Mouse (Mus musculus): ENCODE measurements around the gene Mtmr10. TPM values are rescaled to one million over a fixed set of nuclear protein-coding genes. Genes with fewer than 3 reads are reported as not detected.

Mtmr10 gene
- polyA plus RNA-seq, 1 experiment, result 11.3 TPM

DNA sequence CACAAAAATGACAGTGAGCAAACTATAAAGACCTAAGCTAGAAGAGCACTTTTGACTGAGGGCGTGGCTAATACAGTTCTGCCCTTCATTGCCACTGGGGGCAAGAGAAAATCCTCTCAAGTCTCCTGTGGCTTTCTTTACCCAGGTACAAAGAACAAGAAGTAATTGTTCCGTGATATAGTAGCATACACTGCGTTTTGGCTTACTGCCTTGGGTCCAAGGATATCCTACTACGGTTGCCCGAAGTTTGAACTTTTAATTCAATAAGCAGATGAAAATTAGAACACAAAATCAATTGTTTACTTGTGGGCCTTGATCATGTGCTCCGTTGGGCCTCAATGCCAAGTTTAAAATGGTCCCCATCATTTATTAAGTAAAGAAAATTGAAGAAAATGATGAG lies 3.0 kb downstream of the Mtmr10 start:
- DNase-seq (ENCODE audit: extremely low spot score in 1 of 2, low spot score in 1 of 2), result no peak

DNA sequence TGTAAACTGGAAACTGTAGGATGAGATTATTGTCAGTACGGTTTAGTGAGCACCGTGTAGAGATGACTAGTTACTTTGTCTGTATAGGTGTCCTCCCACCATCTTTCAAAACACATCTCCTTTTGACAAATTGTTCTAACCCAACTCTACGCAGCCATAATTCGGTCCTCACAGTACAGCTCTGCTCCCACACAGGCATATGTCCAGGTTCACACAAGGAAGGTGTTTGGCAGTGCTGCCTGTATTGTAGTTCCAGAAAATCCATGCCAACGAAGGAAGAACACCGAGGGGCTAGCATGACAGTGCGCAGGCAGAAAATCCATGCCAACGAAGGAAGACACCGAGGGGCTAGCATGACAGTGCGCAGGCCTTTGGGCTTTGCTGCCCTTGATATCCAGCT lies 4.3 kb downstream of the Mtmr10 start:
- DNase-seq (ENCODE audit: extremely low spot score in 1 of 2, low spot score in 1 of 2), result peak in 1 of 2 experiments; percentile 44

DNA sequence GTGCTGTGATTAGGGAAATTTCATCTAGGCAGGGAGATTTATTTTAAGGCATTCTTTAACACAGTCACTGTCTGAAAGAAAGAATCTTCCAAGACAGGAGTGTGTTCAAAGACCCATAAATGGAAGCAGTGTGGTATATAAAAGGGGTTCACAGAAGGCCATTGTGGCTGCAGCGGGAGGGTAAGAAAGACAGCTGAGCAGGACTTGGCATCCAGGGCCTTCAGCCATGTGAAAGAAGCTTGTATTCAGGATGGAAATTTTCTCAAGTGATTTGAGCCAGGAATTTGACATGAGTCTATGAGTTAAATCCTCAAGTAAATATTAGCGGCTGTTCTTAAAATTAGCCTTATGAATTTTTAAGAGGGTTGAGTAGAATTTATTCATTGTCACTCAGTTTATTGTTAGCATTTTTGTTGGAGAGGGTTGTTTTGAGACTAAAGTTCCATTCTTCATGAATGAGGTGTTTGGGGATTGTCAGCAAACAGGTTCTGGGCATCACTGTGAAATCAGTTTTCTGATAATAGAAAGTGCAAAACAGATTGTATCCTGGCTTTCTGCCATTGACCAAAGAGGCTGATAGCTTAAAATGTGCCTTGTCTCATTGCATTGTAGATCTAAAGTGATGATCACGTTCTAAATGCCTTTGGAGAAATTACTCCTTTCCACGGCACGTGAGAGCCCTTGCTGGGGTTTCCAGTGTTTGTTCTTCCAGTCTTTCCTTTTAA lies 9.0 kb downstream of the Mtmr10 start:
- DNase-seq (ENCODE audit: extremely low spot score in 1 of 2, low spot score in 1 of 2), result peak in 1 of 2 experiments; percentile 20

DNA sequence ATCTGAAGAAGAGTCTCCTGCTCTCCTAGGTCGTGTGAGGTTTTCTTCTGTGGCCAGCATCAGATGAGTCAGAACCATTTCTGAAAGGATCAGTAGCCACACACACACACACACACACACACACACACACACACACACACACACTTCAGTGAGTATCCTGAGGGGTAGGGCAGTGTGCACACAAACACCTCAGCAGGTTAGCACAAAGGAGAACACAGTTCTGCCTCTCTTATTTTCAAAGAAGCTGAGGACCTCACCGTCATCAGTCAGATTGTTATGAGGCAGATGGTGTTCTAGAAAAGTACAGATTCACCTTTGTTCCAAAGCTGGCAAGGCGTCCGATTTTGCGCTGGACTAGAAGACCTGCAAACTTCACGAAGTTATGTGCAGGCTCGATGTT lies 22.8 kb downstream of the Mtmr10 start:
- DNase-seq (ENCODE audit: extremely low spot score in 1 of 2, low spot score in 1 of 2), result no peak

DNA sequence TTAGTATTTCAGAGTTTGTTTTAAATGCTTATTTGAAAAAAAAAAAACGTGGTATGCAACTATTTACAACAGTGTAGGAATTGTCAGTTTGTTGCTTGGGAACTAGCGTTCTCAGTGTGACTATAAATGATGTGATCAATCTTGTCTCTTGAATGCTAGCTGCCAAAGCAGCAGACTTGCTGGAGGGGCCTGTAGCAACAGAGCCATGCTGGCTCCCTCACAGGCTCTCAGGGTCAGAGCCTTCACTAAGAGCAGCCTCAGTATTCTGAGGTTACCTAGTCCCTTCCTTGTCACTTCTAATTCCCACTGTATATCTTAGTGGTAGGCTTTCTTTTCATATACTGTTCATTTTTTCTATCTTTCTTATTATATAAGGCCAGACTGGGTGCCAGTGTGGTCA lies 23.3 kb downstream of the Mtmr10 start:
- DNase-seq (ENCODE audit: extremely low spot score in 1 of 2, low spot score in 1 of 2), result no peak

DNA sequence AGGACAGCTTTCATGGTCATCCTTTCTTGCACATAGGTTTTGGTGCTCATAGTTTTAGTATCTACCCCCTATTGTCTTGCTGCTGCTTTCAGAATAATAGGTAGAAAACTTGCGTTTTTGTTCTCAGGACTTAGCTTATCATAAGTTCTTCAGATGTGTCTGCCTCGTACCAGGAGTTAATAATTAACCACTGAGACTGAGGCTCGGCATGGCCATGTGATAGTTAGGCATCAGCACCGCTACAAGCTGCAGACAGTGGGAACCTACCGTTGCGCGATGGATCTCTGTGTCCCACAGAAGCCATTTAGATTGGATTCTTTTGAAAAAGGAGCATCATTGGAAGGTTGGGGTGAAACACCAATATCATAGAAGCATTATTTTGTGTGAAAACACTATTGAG lies 25.4 kb downstream of the Mtmr10 start:
- DNase-seq (ENCODE audit: extremely low spot score in 1 of 2, low spot score in 1 of 2), result no peak

DNA sequence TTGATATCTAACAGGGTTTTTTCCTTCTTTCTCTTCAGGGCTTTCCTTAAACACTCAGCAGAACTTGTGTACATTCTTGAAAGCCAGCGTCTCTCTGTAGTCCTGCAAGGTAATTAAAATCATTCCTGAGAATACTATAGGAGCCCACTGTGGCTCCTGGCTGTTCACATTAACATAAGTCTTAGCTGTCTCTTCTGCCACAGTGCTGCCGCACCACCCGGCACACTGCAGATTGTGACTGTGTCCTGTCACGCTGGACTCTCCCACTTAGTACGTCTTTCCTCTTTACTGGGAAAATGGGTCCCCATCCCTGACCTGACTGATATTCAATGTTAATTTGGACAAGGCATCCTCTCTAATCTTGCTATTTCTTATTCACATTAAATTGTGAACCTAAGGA lies 33.7 kb downstream of the Mtmr10 start:
- no peak for DNase-seq (ENCODE audit: extremely low spot score in 1 of 2, low spot score in 1 of 2)

DNA sequence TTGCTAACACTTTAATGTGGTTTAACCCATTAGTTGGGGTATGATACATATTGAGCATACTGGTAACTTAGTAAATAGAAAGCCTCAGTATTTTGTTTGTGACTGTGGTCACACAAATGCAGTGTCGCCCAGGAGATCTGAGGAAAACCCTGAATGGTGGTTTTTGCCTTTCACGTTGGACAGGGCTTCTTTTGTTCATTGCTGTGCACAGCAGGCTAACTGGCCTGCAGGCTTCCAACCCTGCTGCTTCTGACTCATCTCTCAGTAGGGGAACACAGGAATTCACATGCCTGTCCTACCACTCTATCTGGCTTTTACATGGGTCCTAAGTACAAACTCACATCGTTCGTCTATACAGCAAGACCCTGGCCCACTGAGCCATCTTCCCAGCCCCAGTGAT lies 34.2 kb downstream of the Mtmr10 start:
- DNase-seq (ENCODE audit: extremely low spot score in 1 of 2, low spot score in 1 of 2), result no peak

DNA sequence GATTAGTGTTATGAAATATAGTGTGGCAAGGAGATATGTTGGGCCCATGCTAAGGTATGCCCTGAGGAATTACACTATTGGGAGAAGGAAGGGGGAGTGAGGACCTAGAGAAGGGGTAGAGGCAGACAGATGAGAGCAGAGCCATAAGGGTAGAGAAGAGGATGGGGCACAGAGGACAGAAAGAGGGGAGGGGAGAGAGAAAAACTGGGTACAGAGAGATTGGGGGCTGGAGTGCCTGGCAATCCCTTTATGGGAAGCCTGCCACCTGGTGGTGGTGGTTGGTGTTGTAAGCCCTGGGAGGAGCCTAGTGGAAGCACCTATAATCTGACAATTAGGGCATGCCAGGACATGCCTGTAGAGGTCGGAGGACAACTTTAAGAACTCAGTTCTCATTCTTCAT lies 39.4 kb downstream of the Mtmr10 start:
- peak; percentile 44 to 94 for DNase-seq (ENCODE audit: extremely low spot score in 1 of 2, low spot score in 1 of 2)

DNA sequence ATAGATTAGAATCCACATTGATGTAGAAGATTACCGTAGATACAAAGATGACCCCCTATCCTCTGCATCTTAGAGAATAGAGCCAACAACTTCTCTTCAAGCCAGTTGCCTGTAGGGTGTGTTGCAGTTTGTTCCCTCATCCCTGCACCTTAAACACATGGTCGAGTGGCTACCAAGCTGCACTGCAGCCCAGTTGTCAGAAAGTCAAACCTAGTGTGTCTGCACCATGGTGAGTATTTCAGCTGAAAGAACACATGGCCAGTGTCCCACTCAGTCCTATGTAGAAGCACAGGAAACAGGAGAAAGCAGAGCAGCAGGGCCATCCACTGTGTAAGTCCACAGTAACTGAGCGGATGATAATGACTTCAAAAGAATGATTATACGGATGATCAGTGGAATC lies 40.0 kb downstream of the Mtmr10 start:
- no peak for DNase-seq (ENCODE audit: extremely low spot score in 1 of 2, low spot score in 1 of 2)

DNA sequence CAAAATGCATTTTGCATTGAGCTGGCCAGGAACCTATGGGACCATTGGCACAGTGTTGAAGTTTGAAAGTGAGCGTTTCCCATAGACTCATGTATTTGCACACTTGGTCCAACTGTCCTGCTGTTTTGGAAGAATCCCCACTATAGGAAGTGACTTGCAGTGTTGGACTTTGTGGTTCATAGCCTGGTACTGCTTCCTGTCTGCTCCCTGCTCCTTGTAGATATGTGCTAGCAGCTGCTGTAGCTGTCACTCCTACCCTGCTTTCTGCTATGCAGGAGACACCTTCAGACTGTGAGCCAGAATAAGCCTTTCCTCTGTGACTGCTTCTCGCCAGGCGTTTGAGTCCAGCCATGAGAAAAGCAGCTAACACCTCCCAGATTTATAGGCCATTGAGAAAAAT lies 43.9 kb downstream of the Mtmr10 start:
- no peak for DNase-seq (ENCODE audit: extremely low spot score in 1 of 2, low spot score in 1 of 2)

DNA sequence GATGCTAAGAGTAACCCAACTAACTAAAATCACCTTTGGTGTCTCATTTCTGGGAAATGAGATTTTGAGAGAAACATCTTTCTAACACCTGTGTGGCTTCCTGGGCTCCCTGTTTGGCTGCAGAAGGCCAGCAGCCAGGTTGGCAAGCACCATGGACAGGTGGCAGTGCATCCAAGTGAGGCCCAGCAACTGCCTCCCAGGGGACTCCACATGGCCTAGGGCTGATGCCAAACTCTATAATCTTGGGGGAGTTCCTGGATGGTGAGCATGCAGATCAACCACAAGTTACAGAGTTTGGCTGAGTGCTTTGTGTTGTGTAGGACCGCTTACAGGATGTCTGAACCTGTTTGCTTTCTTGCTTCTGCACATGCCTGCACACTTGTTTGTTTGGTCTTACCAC lies 45.2 kb downstream of the Mtmr10 start:
- DNase-seq (ENCODE audit: extremely low spot score in 1 of 2, low spot score in 1 of 2), result no peak

DNA sequence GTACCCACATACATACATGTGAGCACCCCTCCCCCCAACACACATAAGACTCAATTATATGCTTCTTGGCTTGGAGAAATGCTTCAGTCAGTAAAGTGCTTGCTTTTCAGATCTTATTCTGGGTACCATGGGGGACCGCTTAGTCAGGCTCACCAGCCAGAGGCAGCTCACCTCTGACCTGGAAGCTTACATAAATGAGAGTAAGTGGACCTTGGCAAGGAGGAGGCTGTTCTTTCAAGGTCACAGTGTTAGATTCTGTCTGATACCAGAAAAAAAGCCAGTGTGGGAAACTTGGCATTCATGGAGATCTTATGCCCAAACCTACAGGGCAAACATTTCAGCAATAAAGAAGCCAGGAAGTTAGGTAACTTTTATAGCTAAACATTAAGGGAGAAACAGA lies 60.4 kb downstream of the Mtmr10 start:
- no peak for DNase-seq (ENCODE audit: extremely low spot score in 1 of 2, low spot score in 1 of 2)

DNA sequence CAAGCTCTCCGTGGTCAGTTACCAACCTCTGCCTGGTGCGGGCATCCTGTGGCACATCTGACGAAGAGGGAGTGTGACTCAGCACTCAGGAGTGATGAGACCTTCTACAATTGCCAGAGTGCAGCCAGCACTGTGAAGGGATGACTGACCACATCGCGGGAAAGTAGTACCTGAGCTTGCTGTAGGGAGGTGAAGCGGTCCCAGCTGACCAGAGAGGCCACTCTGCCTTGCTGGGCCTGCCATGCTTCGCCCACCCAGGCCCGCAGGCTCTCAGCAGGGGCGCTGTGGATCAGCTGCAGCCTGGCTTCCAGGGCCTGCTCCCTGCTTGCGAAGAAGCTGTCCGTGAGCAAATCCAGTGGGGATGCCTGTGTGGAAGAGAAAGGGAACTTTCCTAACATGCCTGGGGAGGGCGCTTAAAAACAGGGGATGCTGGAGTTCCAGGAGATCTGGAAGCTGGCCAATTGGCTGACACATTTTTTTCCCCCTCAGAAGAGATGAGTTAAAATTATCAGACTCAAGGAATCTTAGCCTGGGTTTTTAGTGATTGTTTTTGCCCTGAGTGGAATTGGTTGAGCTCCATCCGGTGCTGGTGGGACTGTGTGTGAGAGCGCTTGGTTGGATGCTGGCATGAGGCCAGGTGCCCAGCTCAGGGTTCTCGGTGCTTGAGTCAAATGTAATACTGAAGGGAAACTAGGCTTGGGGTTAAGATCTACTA lies 61.9 kb downstream of the Mtmr10 start:
- DNase-seq (ENCODE audit: extremely low spot score in 1 of 2, low spot score in 1 of 2), result peak; percentile 44 to 81

DNA sequence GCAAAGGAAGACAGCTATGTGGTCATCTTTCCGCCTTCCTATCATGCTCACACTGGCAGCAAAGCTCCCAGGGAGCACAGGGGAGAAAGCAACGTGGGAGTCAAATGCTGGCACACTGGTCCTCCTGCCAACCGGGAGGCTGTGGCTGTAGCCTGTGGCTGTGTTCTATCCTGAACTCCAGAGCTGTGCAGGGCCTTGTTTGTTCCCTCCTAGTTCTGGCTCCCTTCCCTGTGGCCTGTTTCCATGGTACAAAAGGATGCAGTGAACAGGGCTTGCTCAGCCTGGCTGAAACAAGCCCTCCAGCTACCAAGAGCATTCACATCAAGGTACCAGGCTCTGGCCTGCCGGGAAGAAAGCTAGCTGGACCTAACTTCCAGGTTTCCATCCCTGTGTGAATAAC lies 63.6 kb downstream of the Mtmr10 start:
- peak; percentile 70 to 81 for DNase-seq (ENCODE audit: extremely low spot score in 1 of 2, low spot score in 1 of 2)

DNA sequence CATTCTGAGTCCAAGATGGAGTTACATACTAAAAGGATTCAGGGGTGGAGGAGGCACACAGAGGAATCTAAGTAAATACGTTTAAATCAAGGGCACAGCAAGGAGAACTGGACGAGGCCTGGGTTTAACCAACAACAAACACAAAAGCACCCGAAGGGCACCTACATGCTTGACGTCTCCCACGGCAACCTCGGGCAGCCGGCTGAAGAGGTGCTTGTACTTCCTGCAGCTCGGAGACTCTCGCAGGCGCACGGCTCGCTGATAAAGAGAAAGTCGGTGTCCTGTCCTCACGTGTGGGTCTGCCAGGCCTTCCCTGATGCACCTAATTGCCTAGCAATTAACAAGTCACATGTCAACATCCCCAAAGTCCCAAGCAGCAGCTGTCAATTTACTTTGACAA lies 66.8 kb downstream of the Mtmr10 start:
- no peak for DNase-seq (ENCODE audit: extremely low spot score in 1 of 2, low spot score in 1 of 2)

DNA sequence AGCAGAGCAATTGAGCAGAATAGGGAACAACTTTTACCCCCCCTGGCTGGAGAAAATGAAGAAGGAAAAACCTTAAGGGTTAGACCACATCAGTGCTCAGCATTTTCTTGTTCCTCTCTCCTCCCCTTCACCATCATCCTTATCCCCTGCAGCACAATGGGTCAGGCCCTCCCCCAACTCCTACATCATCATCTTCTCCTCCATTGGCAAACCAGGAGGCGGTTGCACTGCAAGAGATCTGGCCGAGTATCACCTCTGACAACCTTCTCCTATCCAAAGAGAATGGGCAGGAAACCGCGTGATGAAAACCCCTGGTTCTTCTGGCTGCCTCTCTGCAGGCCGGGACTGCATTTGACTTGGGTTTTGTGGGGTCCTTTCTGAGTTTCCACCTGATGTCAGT lies 69.2 kb downstream of the Mtmr10 start:
- DNase-seq (ENCODE audit: extremely low spot score in 1 of 2, low spot score in 1 of 2), result no peak

DNA sequence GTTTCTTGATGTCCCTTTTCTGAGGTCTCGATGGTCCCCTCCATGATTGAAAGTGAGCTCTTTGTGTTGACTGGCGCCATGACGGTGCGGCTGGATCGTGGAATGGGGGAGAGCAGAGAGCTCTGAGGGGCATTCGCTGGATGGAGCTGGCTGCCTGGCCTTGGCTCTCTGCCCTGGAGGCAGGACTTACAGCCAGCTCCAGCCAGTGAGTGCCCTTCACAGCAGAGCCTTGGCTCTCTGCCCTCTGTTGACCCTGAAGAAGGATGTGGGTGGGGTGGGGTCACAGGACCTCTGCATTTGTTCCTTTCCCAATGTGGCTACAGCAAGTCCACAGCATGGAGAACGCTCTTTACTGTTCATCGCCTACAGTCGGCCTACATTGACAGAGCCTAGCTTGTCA lies 70.0 kb downstream of the Mtmr10 start:
- peak; percentile 50 to 67 for DNase-seq (ENCODE audit: extremely low spot score in 1 of 2, low spot score in 1 of 2)

DNA sequence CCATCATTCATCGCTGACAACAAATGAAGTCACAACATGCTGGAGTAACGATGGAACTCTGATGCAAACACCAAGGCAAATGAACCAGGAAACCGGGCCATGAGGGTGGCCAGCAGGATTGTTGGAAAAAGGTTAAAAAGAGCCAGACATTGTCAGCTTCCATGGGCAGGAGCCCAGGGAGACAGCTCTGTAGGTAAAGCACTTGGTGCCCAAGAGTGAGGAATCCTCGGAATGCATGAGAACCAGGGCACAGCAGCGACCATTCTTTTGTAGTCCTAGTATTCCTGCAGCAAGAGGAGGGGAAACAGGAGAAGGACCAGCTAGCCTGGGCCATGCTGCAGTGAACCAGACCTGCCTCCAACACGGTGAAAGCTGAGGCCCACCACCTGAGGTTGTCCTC lies 71.2 kb downstream of the Mtmr10 start:
- DNase-seq (ENCODE audit: extremely low spot score in 1 of 2, low spot score in 1 of 2), result no peak

DNA sequence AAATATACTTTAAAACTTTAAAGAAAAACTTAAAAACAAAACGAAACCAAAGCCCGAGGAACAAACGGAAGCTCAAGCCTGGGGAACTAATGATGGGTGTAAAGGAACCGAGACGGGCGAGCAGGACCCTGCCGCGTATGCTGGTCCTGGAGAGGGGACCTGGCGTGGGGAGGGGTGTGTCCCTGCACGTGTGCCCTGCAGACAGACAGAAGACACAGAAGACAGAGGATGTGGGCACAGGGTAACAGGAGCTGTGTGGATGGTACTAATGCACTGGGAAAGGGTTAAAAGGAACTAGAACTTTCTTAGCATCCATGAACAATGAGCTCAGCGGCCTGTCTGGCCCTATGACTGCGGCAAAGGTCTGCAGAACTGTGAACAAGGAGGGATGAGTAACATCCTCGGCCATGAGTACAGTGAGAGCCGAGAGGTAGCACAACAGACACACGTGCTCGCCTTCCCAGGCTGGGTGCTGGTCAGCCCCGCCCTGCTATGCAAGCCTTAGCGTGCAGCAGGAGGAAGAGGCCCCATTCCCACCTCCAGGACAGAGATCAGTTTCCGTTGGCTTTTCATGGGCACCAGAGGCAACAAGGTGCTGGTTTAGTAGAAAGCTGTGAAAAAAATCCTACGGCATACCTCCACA lies 72.6 kb downstream of the Mtmr10 start:
- no peak for DNase-seq (ENCODE audit: extremely low spot score in 1 of 2, low spot score in 1 of 2)

DNA sequence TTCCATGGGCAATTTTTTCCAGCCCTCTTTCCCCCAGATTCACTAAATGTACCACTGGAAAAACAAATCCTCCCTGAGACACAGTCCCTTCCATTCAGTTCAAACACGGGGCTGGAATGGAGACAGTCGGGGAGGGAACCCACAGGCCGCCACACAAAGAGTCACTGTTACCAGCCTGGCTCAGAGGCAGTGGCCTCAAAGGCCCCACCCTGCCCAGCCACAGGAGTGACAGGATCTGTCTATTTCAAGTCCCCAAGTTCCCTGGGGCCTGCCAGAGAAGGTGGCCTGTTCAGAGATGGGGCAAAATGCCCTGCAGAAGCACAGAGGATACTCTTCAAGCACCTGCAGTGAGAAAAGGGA lies 73.1 kb downstream of the Mtmr10 start:
- DNase-seq (ENCODE audit: extremely low spot score in 1 of 2, low spot score in 1 of 2), result peak; percentile 38 to 45

DNA sequence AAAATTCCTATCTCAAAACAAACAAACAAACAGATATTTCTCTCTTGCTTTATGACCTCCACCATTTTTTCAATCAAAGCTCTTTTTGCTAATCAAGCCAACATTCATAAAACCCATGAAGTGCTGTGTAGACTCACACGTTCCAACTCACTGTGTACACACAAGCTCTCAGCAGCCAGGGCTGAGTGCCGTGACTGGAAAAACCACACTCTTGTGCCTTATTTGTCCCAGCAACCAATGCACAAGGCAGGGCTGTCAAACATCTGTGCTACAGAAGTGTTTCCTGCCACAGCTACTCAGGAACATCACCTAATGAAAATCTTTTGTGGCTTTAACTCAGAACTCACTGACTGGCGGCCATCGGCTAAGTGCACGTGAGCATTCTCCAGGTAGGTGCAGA lies 78.4 kb downstream of the Mtmr10 start:
- DNase-seq (ENCODE audit: extremely low spot score in 1 of 2, low spot score in 1 of 2), result no peak

All from frontal cortex, adult 2 months (tissue).